Mouse (Mus musculus): ENCODE data around the gene Adgrl3. TPM values are rescaled to one million over a fixed set of nuclear protein-coding genes. Genes with fewer than 3 reads are reported as not detected.

The Adgrl3 gene
- polyA plus RNA-seq, 1 experiment: 15.8 TPM

- Histone ChIP-seq H3K79me2 (ENCODE audit: control insufficient read depth, insufficient read depth) (no peaks in the 10 kb centered on the region), H3K27me3 (ENCODE audit: control insufficient read depth, insufficient read depth, insufficient read length) (no peaks in the 10 kb centered on the region), H3K36me3 (ENCODE audit: control insufficient read depth, insufficient read depth) (no peaks in the 10 kb centered on the region), H3K4me2 (ENCODE audit: low read depth) (no peak overlapping the region), H3ac (ENCODE audit: control insufficient read depth, insufficient read length) (no peak overlapping the region), H3K4me3 (no peak overlapping the region)
- TF ChIP-seq USF1 (IDR thresholded peaks at IDR 0.05; ENCODE audit: low read depth): no peak
- TF ChIP-seq CEBPB (IDR thresholded peaks at IDR 0.05; ENCODE audit: insufficient read depth, poor library complexity, severe bottlenecking): no peak
- no peak for TF ChIP-seq MYOG (IDR thresholded peaks at IDR 0.05; ENCODE audit: control insufficient read depth in 1 of 3, insufficient read depth in 1 of 3, insufficient read length in 2 of 3, low read depth in 2 of 3)
- no peak for TF ChIP-seq TCF12 (IDR thresholded peaks at IDR 0.05; ENCODE audit: insufficient read depth, poor library complexity, severe bottlenecking)
- TF ChIP-seq MYOD1 (IDR thresholded peaks at IDR 0.05; ENCODE audit: control insufficient read depth in 1 of 3, insufficient read length in 2 of 3, low read depth in 2 of 3): no peak
- TF ChIP-seq TCF3 (IDR thresholded peaks at IDR 0.05; ENCODE audit: insufficient read length, low read depth): no peak
- TF ChIP-seq MAX (IDR thresholded peaks at IDR 0.05; ENCODE audit: low read depth): no peak
- no peak for TF ChIP-seq E2F4 (IDR thresholded peaks at IDR 0.05; ENCODE audit: insufficient read depth)
- no peak for TF ChIP-seq POLR2AphosphoS2 (IDR thresholded peaks at IDR 0.05; ENCODE audit: insufficient read length, low read depth)
- TF ChIP-seq REST (IDR thresholded peaks at IDR 0.05; ENCODE audit: insufficient read depth, insufficient read length): no peak
- no peak for TF ChIP-seq POLR2A (IDR thresholded peaks at IDR 0.05; ENCODE audit: insufficient read length, low read depth)
- TF ChIP-seq SRF (IDR thresholded peaks at IDR 0.05; ENCODE audit: control insufficient read depth, insufficient read length, low read depth): no peak
Measured at GRCm38 (mm10) chr5:81475971-81476606, 456.2 kb downstream of the Adgrl3 start.

- Histone ChIP-seq H3K27me3 (ENCODE audit: control insufficient read depth, insufficient read depth, insufficient read length) (no peaks in the 10 kb centered on the region), H3K4me2 (ENCODE audit: low read depth) (no peak overlapping the region), H3K79me2 (ENCODE audit: control insufficient read depth, insufficient read depth) (no peaks in the 10 kb centered on the region), H3ac (ENCODE audit: control insufficient read depth, insufficient read length) (no peak overlapping the region), H3K4me3 (no peak overlapping the region), H3K36me3 (ENCODE audit: control insufficient read depth, insufficient read depth) (no peaks in the 10 kb centered on the region)
- TF ChIP-seq CEBPB (IDR thresholded peaks at IDR 0.05; ENCODE audit: insufficient read depth, poor library complexity, severe bottlenecking) (no peak), TCF12 (IDR thresholded peaks at IDR 0.05; ENCODE audit: insufficient read depth, poor library complexity, severe bottlenecking) (no peak), SRF (IDR thresholded peaks at IDR 0.05; ENCODE audit: control insufficient read depth, insufficient read length, low read depth) (no peak)
Measured at GRCm38 (mm10) chr5:81480911-81481310, 461.0 kb downstream of the Adgrl3 start.

- H3ac ChIP-seq (ENCODE audit: control insufficient read depth, insufficient read length): no peak overlapping the region
- no peaks in the 10 kb centered on the region for H3K79me2 ChIP-seq (ENCODE audit: control insufficient read depth, insufficient read depth)
- no peak overlapping the region for H3K4me2 ChIP-seq (ENCODE audit: low read depth)
- no peak overlapping the region for H3K4me3 ChIP-seq
- TF ChIP-seq TCF12 (IDR thresholded peaks at IDR 0.05; ENCODE audit: insufficient read depth, poor library complexity, severe bottlenecking) (no peak), E2F4 (IDR thresholded peaks at IDR 0.05; ENCODE audit: insufficient read depth) (no peak), TCF3 (IDR thresholded peaks at IDR 0.05; ENCODE audit: insufficient read length, low read depth) (no peak), MAX (IDR thresholded peaks at IDR 0.05; ENCODE audit: low read depth) (no peak), USF1 (IDR thresholded peaks at IDR 0.05; ENCODE audit: low read depth) (no peak)
- no peaks in the 10 kb centered on the region for H3K36me3 ChIP-seq (ENCODE audit: control insufficient read depth, insufficient read depth)
- no peaks in the 10 kb centered on the region for H3K27me3 ChIP-seq (ENCODE audit: control insufficient read depth, insufficient read depth, insufficient read length)
Measured at GRCm38 (mm10) chr5:81483890-81484289, 464.0 kb downstream of the Adgrl3 start.

GRCm38 (mm10) chr5:81501076-81501475 lies 481.1 kb downstream of the Adgrl3 start:
- H3K4me2 ChIP-seq (ENCODE audit: low read depth): no peak overlapping the region
- no peak overlapping the region for H3ac ChIP-seq (ENCODE audit: control insufficient read depth, insufficient read length)
- no peak overlapping the region for H3K4me3 ChIP-seq

GRCm38 (mm10) chr5:81518720-81519496 lies 499.0 kb downstream of the Adgrl3 start:
- Histone ChIP-seq H3K4me2 (ENCODE audit: low read depth) (peak overlapping the region; percentile 59), H3K36me3 (ENCODE audit: control insufficient read depth, insufficient read depth) (no peaks in the 10 kb centered on the region), H3K4me3 (no peak overlapping the region), H3K27me3 (ENCODE audit: control insufficient read depth, insufficient read depth, insufficient read length) (no peaks in the 10 kb centered on the region), H3K79me2 (ENCODE audit: control insufficient read depth, insufficient read depth) (no peaks in the 10 kb centered on the region), H3ac (ENCODE audit: control insufficient read depth, insufficient read length) (no peak overlapping the region)
- peak in 1 of 3 experiments; percentile 13 for TF ChIP-seq MYOD1 (IDR thresholded peaks at IDR 0.05; ENCODE audit: control insufficient read depth in 1 of 3, insufficient read length in 2 of 3, low read depth in 2 of 3)
- no peak for TF ChIP-seq POLR2A (IDR thresholded peaks at IDR 0.05; ENCODE audit: insufficient read length, low read depth)

More at GRCm38 (mm10) chr5:81501076-81501475, 481.1 kb downstream of the Adgrl3 start:
- TF ChIP-seq SRF (IDR thresholded peaks at IDR 0.05; ENCODE audit: control insufficient read depth, insufficient read length, low read depth) (no peak), MYOG (IDR thresholded peaks at IDR 0.05; ENCODE audit: control insufficient read depth in 1 of 3, insufficient read depth in 1 of 3, insufficient read length in 2 of 3, low read depth in 2 of 3) (no peak), USF1 (IDR thresholded peaks at IDR 0.05; ENCODE audit: low read depth) (no peak), TCF12 (IDR thresholded peaks at IDR 0.05; ENCODE audit: insufficient read depth, poor library complexity, severe bottlenecking) (no peak), E2F4 (IDR thresholded peaks at IDR 0.05; ENCODE audit: insufficient read depth) (no peak), TCF3 (IDR thresholded peaks at IDR 0.05; ENCODE audit: insufficient read length, low read depth) (no peak)
- Histone ChIP-seq H3K27me3 (ENCODE audit: control insufficient read depth, insufficient read depth, insufficient read length) (no peaks in the 10 kb centered on the region), H3K36me3 (ENCODE audit: control insufficient read depth, insufficient read depth) (no peaks in the 10 kb centered on the region), H3K79me2 (ENCODE audit: control insufficient read depth, insufficient read depth) (no peaks in the 10 kb centered on the region)
